Mouse (Mus musculus) telencephalon, adult 2 months (tissue): ENCODE measurements around the gene Pou1f1.

Experiments used
- DNase-seq: peaks from one replicate; pipeline ENCODE4 v3.0.0-alpha.2; 2011; ENCODE audit warnings: low read depth, low spot score

Gene Pou1f1

GRCm38 (mm10) chr16:65564306-65564705 lies 44.0 kb downstream of the Pou1f1 start:
- DNase-seq = no peak

GRCm38 (mm10) chr16:65564951-65565350 lies 44.6 kb downstream of the Pou1f1 start:
- DNase-seq = no peak

GRCm38 (mm10) chr16:65568853-65569252 lies 48.5 kb downstream of the Pou1f1 start:
- DNase-seq = no peak

DNA sequence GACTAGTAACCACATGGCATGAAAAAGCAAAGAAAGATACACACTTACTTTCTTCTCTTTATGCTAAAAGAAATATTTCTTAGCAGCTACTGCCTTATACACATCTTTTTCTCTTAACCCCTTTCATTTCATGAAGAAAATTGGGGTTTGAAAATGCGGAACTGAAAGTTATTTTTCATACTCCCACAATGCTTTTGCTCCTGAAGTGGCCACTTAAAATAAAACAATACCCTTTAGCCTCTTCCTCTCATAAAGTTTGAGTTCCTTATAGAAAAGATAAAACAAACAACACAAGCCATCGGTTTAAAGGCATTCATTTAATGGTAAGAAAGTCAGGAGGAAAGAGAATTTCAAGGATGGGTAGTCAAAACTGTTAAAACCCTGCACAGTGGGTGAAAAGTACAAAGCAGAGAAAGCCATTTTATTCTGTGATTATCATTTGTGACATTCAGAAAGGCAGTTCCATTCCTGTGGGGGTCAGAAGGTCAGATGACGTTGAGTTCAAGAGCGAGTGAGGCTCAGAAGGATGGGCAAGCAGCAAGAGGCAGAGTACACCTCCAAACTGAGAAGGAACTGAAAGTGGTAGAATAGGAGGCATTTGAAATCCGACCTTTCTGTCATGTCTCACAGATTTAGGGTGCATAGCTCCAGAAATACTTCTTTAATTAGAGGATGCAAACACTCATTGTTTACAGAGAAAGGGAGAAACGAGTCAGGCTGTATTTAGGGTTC lies 57.2 kb downstream of the Pou1f1 start:
- DNase-seq = no peak
